Mouse (Mus musculus): Measurements from ENCODE around the gene Rps11. TPM values are rescaled to one million over a fixed set of nuclear protein-coding genes. Genes with fewer than 3 reads are reported as not detected.

Rps11 gene
- polyA plus RNA-seq, 1 experiment from 2014 or later: 952 TPM

GRCm38 (mm10) chr7:45147899-45148298, 23.7 kb upstream of the Rps11 start:
- 86% methylated on average over 11 of the region's 11 CpGs for WGBS
- H3K27ac ChIP-seq: no peak overlapping the region
- no peak for ATAC-seq (ENCODE audit: low FRiP score)

GRCm38 (mm10) chr7:45147267-45147666, 23.0 kb upstream of the Rps11 start:
- peaks cover 11% of the 10 kb centered on the region; the same call in 1 of the 2 replicates for H3K36me3 ChIP-seq (replicated peaks; ENCODE audit: control insufficient read depth, insufficient read depth)
- no peak overlapping the region for H3K4me3 ChIP-seq (replicated peaks; ENCODE audit: low read length)
- H3K4me2 ChIP-seq (replicated peaks): no peak overlapping the region
- H3K9ac ChIP-seq: no peak overlapping the region
- H3K27me3 ChIP-seq (ENCODE audit: control insufficient read depth, insufficient read depth, low read length): no peaks in the 10 kb centered on the region
- ATAC-seq (ENCODE audit: low FRiP score): no peak
- H3K9me3 ChIP-seq (ENCODE audit: control insufficient read depth, low read length): no peaks in the 10 kb centered on the region
- 94% methylated on average over 11 of the region's 11 CpGs for WGBS
- no peaks in the 10 kb centered on the region for H3K4me1 ChIP-seq (replicated peaks; ENCODE audit: control insufficient read depth, insufficient read depth, low read length)
- H3K27ac ChIP-seq: no peak overlapping the region
- DNase-seq (ENCODE audit: low spot score): no peak

More at GRCm38 (mm10) chr7:45147899-45148298, 23.7 kb upstream of the Rps11 start:
- 0 out of 2 replicates have a peak, but pooled peaks cover 6% of the 10 kb centered on the region for H3K36me3 ChIP-seq (replicated peaks; ENCODE audit: control insufficient read depth, insufficient read depth)
- H3K27me3 ChIP-seq (ENCODE audit: control insufficient read depth, insufficient read depth, low read length): no peaks in the 10 kb centered on the region
- H3K4me2 ChIP-seq (replicated peaks): no peak overlapping the region
- DNase-seq (ENCODE audit: low spot score): no peak
- H3K9ac ChIP-seq: no peak overlapping the region
- no peak overlapping the region for H3K4me3 ChIP-seq (replicated peaks; ENCODE audit: low read length)
- H3K4me1 ChIP-seq (replicated peaks; ENCODE audit: control insufficient read depth, insufficient read depth, low read length): no peaks in the 10 kb centered on the region
- no peaks in the 10 kb centered on the region for H3K9me3 ChIP-seq (ENCODE audit: control insufficient read depth, low read length)

- H3K4me2 ChIP-seq (replicated peaks): no peak overlapping the region
- no peak for ATAC-seq (ENCODE audit: low FRiP score)
- peaks cover 12% of the 10 kb centered on the region; the same call in 1 of the 2 replicates for H3K36me3 ChIP-seq (replicated peaks; ENCODE audit: control insufficient read depth, insufficient read depth)
- 96% methylated on average over 8 of the region's 8 CpGs for WGBS
- H3K9me3 ChIP-seq (ENCODE audit: control insufficient read depth, low read length): no peaks in the 10 kb centered on the region
- no peak overlapping the region for H3K27ac ChIP-seq
- no peak for DNase-seq (ENCODE audit: low spot score)
- no peak overlapping the region for H3K9ac ChIP-seq
- H3K4me3 ChIP-seq (replicated peaks; ENCODE audit: low read length): no peak overlapping the region
- no peaks in the 10 kb centered on the region for H3K27me3 ChIP-seq (ENCODE audit: control insufficient read depth, insufficient read depth, low read length)
- H3K4me1 ChIP-seq (replicated peaks; ENCODE audit: control insufficient read depth, insufficient read depth, low read length): no peaks in the 10 kb centered on the region
Observed at GRCm38 (mm10) chr7:45145460-45145859, 21.2 kb upstream of the Rps11 start.

GRCm38 (mm10) chr7:45144368-45145174, 20.3 kb upstream of the Rps11 start:
- Histone ChIP-seq H3K4me3 (replicated peaks; ENCODE audit: low read length) (no peak overlapping the region), H3K36me3 (replicated peaks; ENCODE audit: control insufficient read depth, insufficient read depth) (peaks cover 12% of the 10 kb centered on the region; the same call in 1 of the 2 replicates), H3K4me2 (replicated peaks) (no peak overlapping the region), H3K27me3 (ENCODE audit: control insufficient read depth, insufficient read depth, low read length) (no peaks in the 10 kb centered on the region), H3K4me1 (replicated peaks; ENCODE audit: control insufficient read depth, insufficient read depth, low read length) (no peaks in the 10 kb centered on the region), H3K27ac (no peak overlapping the region), H3K9me3 (ENCODE audit: control insufficient read depth, low read length) (no peaks in the 10 kb centered on the region), H3K9ac (no peak overlapping the region)
- ATAC-seq (ENCODE audit: low FRiP score) (no peak), DNase-seq (ENCODE audit: low spot score) (no peak)
- WGBS: 89% methylated on average over 13 of the region's 13 CpGs

- no peak overlapping the region for H3K4me2 ChIP-seq (replicated peaks)
- ATAC-seq (ENCODE audit: low FRiP score) (no peak), DNase-seq (ENCODE audit: low spot score) (no peak)
- 88% methylated on average over 5 of the region's 5 CpGs for WGBS
- no peak overlapping the region for H3K9ac ChIP-seq
- H3K9me3 ChIP-seq (ENCODE audit: control insufficient read depth, low read length): no peaks in the 10 kb centered on the region
- no peak overlapping the region for H3K4me3 ChIP-seq (replicated peaks; ENCODE audit: low read length)
- H3K4me1 ChIP-seq (replicated peaks; ENCODE audit: control insufficient read depth, insufficient read depth, low read length): no peaks in the 10 kb centered on the region
- H3K36me3 ChIP-seq (replicated peaks; ENCODE audit: control insufficient read depth, insufficient read depth): peaks cover 6% of the 10 kb centered on the region; the same call in 1 of the 2 replicates
- H3K27me3 ChIP-seq (ENCODE audit: control insufficient read depth, insufficient read depth, low read length): no peaks in the 10 kb centered on the region
- no peak overlapping the region for H3K27ac ChIP-seq
Observed at GRCm38 (mm10) chr7:45141914-45142313, 17.7 kb upstream of the Rps11 start.

- Histone ChIP-seq H3K36me3 (replicated peaks; ENCODE audit: control insufficient read depth, insufficient read depth) (peaks cover 6% of the 10 kb centered on the region; the same call in 1 of the 2 replicates), H3K9ac (no peak overlapping the region), H3K4me3 (replicated peaks; ENCODE audit: low read length) (no peak overlapping the region), H3K4me2 (replicated peaks) (no peak overlapping the region), H3K9me3 (ENCODE audit: control insufficient read depth, low read length) (no peaks in the 10 kb centered on the region), H3K27me3 (ENCODE audit: control insufficient read depth, insufficient read depth, low read length) (no peaks in the 10 kb centered on the region), H3K27ac (no peak overlapping the region), H3K4me1 (replicated peaks; ENCODE audit: control insufficient read depth, insufficient read depth, low read length) (no peaks in the 10 kb centered on the region)
- DNase-seq (ENCODE audit: low spot score) (no peak), ATAC-seq (ENCODE audit: low FRiP score) (no peak)
- WGBS: 91% methylated on average over 3 of the region's 3 CpGs
Observed at GRCm38 (mm10) chr7:45141319-45141718, 17.1 kb upstream of the Rps11 start.

GRCm38 (mm10) chr7:45139904-45140723, 15.9 kb upstream of the Rps11 start:
- 79% methylated on average over 8 of the region's 8 CpGs for WGBS
- Histone ChIP-seq H3K27ac (no peak overlapping the region), H3K9me3 (ENCODE audit: control insufficient read depth, low read length) (no peaks in the 10 kb centered on the region), H3K27me3 (ENCODE audit: control insufficient read depth, insufficient read depth, low read length) (0 out of 2 replicates have a peak, but pooled peaks cover 5% of the 10 kb centered on the region), H3K36me3 (replicated peaks; ENCODE audit: control insufficient read depth, insufficient read depth) (peaks cover 6% of the 10 kb centered on the region; the same call in 1 of the 2 replicates), H3K4me1 (replicated peaks; ENCODE audit: control insufficient read depth, insufficient read depth, low read length) (0 out of 2 replicates have a peak, but pooled peaks cover 6% of the 10 kb centered on the region), H3K4me3 (replicated peaks; ENCODE audit: low read length) (no peak overlapping the region), H3K9ac (no peak overlapping the region), H3K4me2 (replicated peaks) (no peak overlapping the region)
- DNase-seq (ENCODE audit: low spot score): no peak
- no peak for ATAC-seq (ENCODE audit: low FRiP score)

GRCm38 (mm10) chr7:45138403-45138802, 14.2 kb upstream of the Rps11 start:
- H3K4me1 ChIP-seq (replicated peaks; ENCODE audit: control insufficient read depth, insufficient read depth, low read length): 0 out of 2 replicates have a peak, but pooled peaks cover 6% of the 10 kb centered on the region
- DNase-seq (ENCODE audit: low spot score) (no peak), ATAC-seq (ENCODE audit: low FRiP score) (no peak)

More at GRCm38 (mm10) chr7:45138403-45138802, 14.2 kb upstream of the Rps11 start:
- Histone ChIP-seq H3K9ac (no peak overlapping the region), H3K27me3 (ENCODE audit: control insufficient read depth, insufficient read depth, low read length) (0 out of 2 replicates have a peak, but pooled peaks cover 5% of the 10 kb centered on the region), H3K27ac (no peak overlapping the region), H3K4me2 (replicated peaks) (no peak overlapping the region), H3K4me3 (replicated peaks; ENCODE audit: low read length) (no peak overlapping the region), H3K9me3 (ENCODE audit: control insufficient read depth, low read length) (no peaks in the 10 kb centered on the region), H3K36me3 (replicated peaks; ENCODE audit: control insufficient read depth, insufficient read depth) (peaks cover 6% of the 10 kb centered on the region; the same call in 1 of the 2 replicates)
- 75% methylated on average over 1 of the region's 1 CpGs for WGBS
